Mouse (Mus musculus): ENCODE results near the gene Lmo3. TPM values are rescaled to one million over a fixed set of nuclear protein-coding genes. Genes with fewer than 3 reads are reported as not detected.

Gene Lmo3
- total RNA-seq, 2 experiments from 2014 or later = 0.16 TPM; not detected in 1

- DNase-seq (ENCODE audit: low spot score) = no peak
Measured at GRCm38 (mm10) chr6:138424514-138425225, 157.1 kb downstream of the Lmo3 start.

- no peak for DNase-seq (ENCODE audit: low spot score)
Measured at GRCm38 (mm10) chr6:138422671-138423321, 159.0 kb downstream of the Lmo3 start.

- no peak for DNase-seq (ENCODE audit: low spot score)
Measured at GRCm38 (mm10) chr6:138421931-138422531, 159.7 kb downstream of the Lmo3 start.

GRCm38 (mm10) chr6:138421191-138421613, 160.6 kb downstream of the Lmo3 start:
- no peak for DNase-seq (ENCODE audit: low spot score)

- no peak for DNase-seq (ENCODE audit: low spot score)
Measured at GRCm38 (mm10) chr6:138420536-138420891, 161.3 kb downstream of the Lmo3 start.

GRCm38 (mm10) chr6:138419871-138420535, 161.8 kb downstream of the Lmo3 start:
- no peak for DNase-seq (ENCODE audit: low spot score)

GRCm38 (mm10) chr6:138412075-138412474, 169.7 kb downstream of the Lmo3 start:
- DNase-seq (ENCODE audit: low spot score) = no peak

GRCm38 (mm10) chr6:138402031-138402430, 179.7 kb downstream of the Lmo3 start:
- no peak for DNase-seq (ENCODE audit: low spot score)

- DNase-seq (ENCODE audit: low spot score) = no peak
Measured at GRCm38 (mm10) chr6:138398836-138399235, 182.9 kb downstream of the Lmo3 start.

GRCm38 (mm10) chr6:138391085-138391484, 190.7 kb downstream of the Lmo3 start:
- no peak for DNase-seq (ENCODE audit: low spot score)

GRCm38 (mm10) chr6:138388168-138388936, 193.4 kb downstream of the Lmo3 start:
- DNase-seq (ENCODE audit: low spot score) = no peak

- no peak for DNase-seq (ENCODE audit: low spot score)
Measured at GRCm38 (mm10) chr6:138383208-138383607, 198.6 kb downstream of the Lmo3 start.

- no peak for DNase-seq (ENCODE audit: low spot score)
Measured at GRCm38 (mm10) chr6:138371176-138371575, 210.6 kb downstream of the Lmo3 start.

GRCm38 (mm10) chr6:138364111-138364510, 217.7 kb downstream of the Lmo3 start:
- DNase-seq (ENCODE audit: low spot score) = no peak

- no peak for DNase-seq (ENCODE audit: low spot score)
Measured at GRCm38 (mm10) chr6:138350587-138351345, 231.0 kb downstream of the Lmo3 start.

GRCm38 (mm10) chr6:138346558-138346957, 235.2 kb downstream of the Lmo3 start:
- DNase-seq (ENCODE audit: low spot score) = no peak

- DNase-seq (ENCODE audit: low spot score) = no peak
Measured at GRCm38 (mm10) chr6:138335858-138336257, 245.9 kb downstream of the Lmo3 start.

- no peak for DNase-seq (ENCODE audit: low spot score)
Measured at GRCm38 (mm10) chr6:138333991-138334390, 247.8 kb downstream of the Lmo3 start.

GRCm38 (mm10) chr6:138325744-138326400, 255.9 kb downstream of the Lmo3 start:
- no peak for DNase-seq (ENCODE audit: low spot score)

- DNase-seq (ENCODE audit: low spot score) = no peak
Measured at GRCm38 (mm10) chr6:138325145-138325544, 256.6 kb downstream of the Lmo3 start.
